Mouse (Mus musculus) CD4-positive, CD25-positive, alpha-beta regulatory T cell (primary cell): ENCODE results near the gene Gm4553. TPM values are rescaled to one million over a fixed set of nuclear protein-coding genes. Genes with fewer than 3 reads are reported as not detected.

Source experiments
- polyA plus RNA-seq: library from polyadenylated mRNA; unstranded; fragments of 100-300 nt; shearing (Covaris generic); gene quantifications from one replicate; pipeline ENCODE4 v1.2.1, GENCODE M21; 2017

Gm4553 gene
- not detected for polyA plus RNA-seq

GRCm38 (mm10) chr7:142165639-142166038 lies at the start of gene Gm4553:
Gm4553 (minus strand) TSS chr7:142165739.

GRCm38 (mm10) chr7:142211559-142211958 lies 46.0 kb upstream of the Gm4553 start, which contains the start of gene Gm7579:
Gm7579 (plus strand) TSS chr7:142211859.

DNA sequence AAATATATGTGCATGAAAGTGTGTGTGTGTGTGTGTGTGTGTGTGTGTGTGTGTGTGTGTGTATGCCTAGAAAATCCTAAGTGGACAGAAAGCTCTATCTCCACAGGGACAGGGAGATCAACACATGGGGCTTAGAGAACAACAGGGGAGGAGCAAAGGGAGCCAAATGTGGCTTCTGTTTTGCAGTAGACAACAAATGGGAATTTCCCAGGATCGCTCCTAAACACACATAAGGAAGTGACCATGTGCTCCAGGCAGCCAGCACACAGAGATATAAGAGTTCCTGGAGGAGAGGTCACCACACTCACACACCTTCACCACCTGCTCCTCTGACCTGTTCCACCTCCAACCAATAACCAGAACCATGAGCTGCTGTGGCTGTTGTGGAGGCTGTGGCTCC lies 35.5 kb upstream of the Gm4553 start, which contains the start of gene Krtap5-3:
Gene Krtap5-3 (plus strand): TSS at position 301 of the 400 bp plus-strand sequence.

DNA sequence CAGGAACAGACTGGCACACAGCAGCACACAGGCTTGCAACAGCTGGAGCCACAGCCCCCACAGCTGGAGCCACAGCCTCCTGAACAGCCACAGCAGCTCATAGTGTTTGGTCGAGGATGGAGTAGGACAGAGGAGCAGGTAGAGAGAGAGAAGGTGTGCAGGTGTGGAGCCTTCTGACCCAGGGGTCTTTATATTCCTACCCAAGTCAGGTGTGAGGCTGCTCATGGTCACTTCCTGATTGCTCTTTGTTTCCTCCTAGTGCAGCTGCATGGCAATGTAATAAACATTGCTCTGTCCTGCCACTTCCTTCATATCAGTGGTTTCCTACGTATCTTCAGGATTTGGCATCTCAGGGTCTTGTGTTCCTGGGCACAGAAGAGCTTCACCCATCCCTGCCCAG lies 24.8 kb upstream of the Gm4553 start, which contains the start of gene Gm10153:
Gene Gm10153 (minus strand): TSS at position 101 of the 400 bp plus-strand sequence.

DNA sequence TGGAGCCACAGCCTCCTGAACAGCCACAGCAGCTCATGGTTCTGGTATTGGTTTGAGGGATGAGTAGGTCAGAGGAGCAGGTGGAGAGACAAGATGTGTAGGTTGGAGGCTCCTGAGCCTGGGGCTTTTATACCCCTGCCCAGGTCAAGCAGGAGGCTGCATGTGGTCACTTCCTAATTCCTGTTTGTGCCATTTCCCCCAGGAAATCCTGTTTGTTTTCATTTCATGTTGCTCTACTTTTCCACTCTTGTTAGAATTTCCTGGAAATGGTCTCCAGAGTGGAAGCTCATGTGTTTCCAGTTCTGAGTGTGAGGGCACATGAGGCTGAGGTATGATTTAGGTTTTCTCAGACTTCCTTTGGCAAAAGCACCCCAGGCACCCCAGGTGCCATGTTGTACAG lies 10.4 kb upstream of the Gm4553 start, which contains the start of gene Krtap5-2:
Gene Krtap5-2 (minus strand): TSS at position 101 of the 400 bp plus-strand sequence.

GRCm38 (mm10) chr7:142157013-142157412 lies 8.5 kb downstream of the Gm4553 start, which contains the start of gene Gm29735:
Gm29735 (minus strand) TSS chr7:142157113.

GRCm38 (mm10) chr7:142144507-142144906 lies 21.0 kb downstream of the Gm4553 start, which contains the start of gene Gm45337:
Gm45337 (minus strand) TSS chr7:142144607.

DNA sequence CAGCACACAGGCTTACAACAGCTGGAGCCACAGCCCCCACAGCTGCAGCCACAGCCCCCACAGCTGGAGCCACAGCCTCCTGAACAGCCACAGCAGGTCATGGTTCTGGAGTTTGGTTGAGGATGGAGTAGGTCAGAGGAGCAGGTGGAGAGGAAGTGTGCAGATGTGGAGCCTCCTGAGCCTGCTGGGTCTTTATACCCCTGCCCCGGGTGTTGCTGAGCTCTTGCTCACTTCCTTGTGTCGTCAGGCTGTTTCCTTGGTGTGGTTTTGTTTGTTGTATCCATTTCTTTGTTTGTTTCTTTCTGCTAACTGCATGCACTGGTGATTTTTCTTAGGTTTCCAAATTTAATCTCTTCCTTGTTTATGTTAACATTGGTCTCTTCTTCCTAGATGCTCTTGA lies 29.6 kb downstream of the Gm4553 start, which contains the start of gene Gm39115:
Gene Gm39115 (minus strand): TSS at position 101 of the 400 bp plus-strand sequence.

GRCm38 (mm10) chr7:142120629-142121028 lies 44.9 kb downstream of the Gm4553 start, which contains the start of gene Gm45618:
Gm45618 (minus strand) TSS chr7:142120729.

Other genes with a start within 250 kb of the Gm4553 start
- 43.6 TPM for gene Tollip, start 247.2 kb downstream of the Gm4553 start, polyA plus RNA-seq
- gene Brsk2, start 216.0 kb downstream of the Gm4553 start, polyA plus RNA-seq, result 0.50 TPM
- gene Mob2, start 104.7 kb downstream of the Gm4553 start, polyA plus RNA-seq, result 76.0 TPM
- gene Dusp8, start 69.9 kb downstream of the Gm4553 start, polyA plus RNA-seq, result not detected
- not detected for gene Gm45618, start 45.0 kb downstream of the Gm4553 start, polyA plus RNA-seq
- gene Gm39115, start 29.7 kb downstream of the Gm4553 start, polyA plus RNA-seq, result not detected
- gene Gm45337, start 21.1 kb downstream of the Gm4553 start, polyA plus RNA-seq, result not detected
- not detected for gene Gm29735, start 8.6 kb downstream of the Gm4553 start, polyA plus RNA-seq
- not detected for gene Krtap5-2, start 10.3 kb upstream of the Gm4553 start, polyA plus RNA-seq
- gene Gm10153, start 24.6 kb upstream of the Gm4553 start, polyA plus RNA-seq, result not detected
- not detected for gene Krtap5-3, start 35.6 kb upstream of the Gm4553 start, polyA plus RNA-seq
- gene Gm7579, start 46.1 kb upstream of the Gm4553 start, polyA plus RNA-seq, result not detected
- not detected for gene Krtap5-5, start 64.2 kb upstream of the Gm4553 start, polyA plus RNA-seq
- gene Gm40460, start 75.3 kb upstream of the Gm4553 start, polyA plus RNA-seq, result not detected
- not detected for gene Gm2431, start 92.6 kb upstream of the Gm4553 start, polyA plus RNA-seq
- gene Gm4559, start 108.6 kb upstream of the Gm4553 start, polyA plus RNA-seq, result not detected
- gene Krtap5-1, start 131.4 kb upstream of the Gm4553 start, polyA plus RNA-seq, result not detected
- gene Krtap5-4, start 137.8 kb upstream of the Gm4553 start, polyA plus RNA-seq, result not detected
- gene Ifitm10, start 208.0 kb upstream of the Gm4553 start, polyA plus RNA-seq, result 4.5 TPM
- not detected for gene Gm49369, start 216.9 kb upstream of the Gm4553 start, polyA plus RNA-seq
- 352 TPM for gene Ctsd, start 222.3 kb upstream of the Gm4553 start, polyA plus RNA-seq